Mouse (Mus musculus) lung, embryonic 14.5 days (tissue): ENCODE data around the gene Dnm3. TPM values are rescaled to one million over a fixed set of nuclear protein-coding genes. Genes with fewer than 3 reads are reported as not detected.
A peak's percentile ranks its signal among the peaks of the same experiment; 100 is the strongest.

Experiments
- ATAC-seq: fragments of 200-750 bp; cut with Nextera tagmentation; 2 replicates; pipeline ENCODE4 v1.8.0; 2017; ENCODE audit warnings: mild to moderate bottlenecking, moderate TSS enrichment, moderate library complexity; ENCODE audit not compliant: insufficient read depth
- DNase-seq: peaks from one replicate; pipeline ENCODE4 v3.0.0-alpha.2; 2015
- H3K27ac ChIP-seq: fragments of 300-500 bp; sonication (generic); 2 replicates; pipeline ENCODE4 v1.5.1; 2014; ENCODE audit warnings: low read depth, mild to moderate bottlenecking, moderate library complexity
- H3K27me3 ChIP-seq: fragments of 300-500 bp; sonication (generic); 2 replicates; pipeline ENCODE4 v1.6.1; 2014; ENCODE audit warnings: low read length, control low read depth; ENCODE audit not compliant: insufficient read depth
- H3K36me3 ChIP-seq: fragments of 300-500 bp; sonication (generic); 2 replicates; pipeline ENCODE4 v1.6.1; 2014; ENCODE audit warnings: control low read depth; ENCODE audit not compliant: insufficient read depth
- H3K4me1 ChIP-seq: fragments of 300-500 bp; sonication (generic); 2 replicates; pipeline ENCODE4 v1.6.1; 2014; ENCODE audit warnings: antibody characterized with exemption, control low read depth; ENCODE audit not compliant: insufficient read depth
- H3K4me2 ChIP-seq: fragments of 300-500 bp; sonication (generic); 2 replicates; pipeline ENCODE4 v1.6.1; 2014; ENCODE audit warnings: mild to moderate bottlenecking
- H3K4me3 ChIP-seq: fragments of 300-500 bp; sonication (generic); 2 replicates; pipeline ENCODE4 v1.5.1; 2014; ENCODE audit warnings: low read depth, low read length
- H3K9ac ChIP-seq: fragments of 300-500 bp; sonication (generic); 2 replicates; pipeline ENCODE4 v1.6.1; 2014
- H3K9me3 ChIP-seq: fragments of 300-500 bp; sonication (generic); 2 replicates; pipeline ENCODE4 v1.6.1; 2016; ENCODE audit warnings: low read depth, low read length, control low read depth
- CTCF ChIP-seq: IDR thresholded peaks from 2 replicates; pipeline ENCODE4 v1.5.1; 2016; ENCODE audit warnings: antibody characterized with exemption, low read depth
- WGBS: fragments of 180-500 bp; shearing (Covaris S2); extraction: QIAGEN DNeasy Blood & Tissue Kit; methylation state at CpG from one replicate; pipeline ENCODE4 v1.1.7; 2014; 5-methylcytosine and 5-hydroxymethylcytosine counted together
- polyA plus RNA-seq: library from polyadenylated mRNA; unstranded; fragments of >200 nt; fragmentation: Nextera tagmentation; extraction: Ambion mirVana; gene quantifications from 2 replicates; pipeline ENCODE4 v1.2.1, GENCODE M21; 2014

Gene Dnm3
- polyA plus RNA-seq, 1 experiment from 2014 or later: 2.8 TPM

DNA sequence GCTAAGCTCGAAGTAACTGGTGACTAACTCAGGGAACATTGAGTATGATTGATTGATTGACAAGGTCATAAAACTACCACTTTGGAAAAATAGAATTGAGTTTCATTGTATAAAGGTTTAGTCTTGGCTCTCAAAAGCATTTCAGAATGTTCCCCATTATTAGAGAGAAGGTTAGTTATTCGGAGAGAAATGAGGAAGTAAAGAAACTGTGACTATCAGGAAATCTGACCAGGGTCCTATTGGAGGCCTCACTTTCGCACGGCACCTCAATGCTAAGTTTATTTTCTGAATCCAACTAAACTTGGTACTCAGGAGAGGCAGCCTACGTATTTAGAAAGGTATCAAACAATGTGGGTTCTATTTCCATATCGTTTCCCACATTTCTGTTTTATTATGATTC, 27.8 kb upstream of the Dnm3 start:
- Histone ChIP-seq H3K4me2 (no peak overlapping the region), H3K9ac (no peak overlapping the region), H3K9me3 (no peaks in the 10 kb centered on the region), H3K36me3 (no peaks in the 10 kb centered on the region), H3K27me3 (no peaks in the 10 kb centered on the region), H3K4me3 (no peak overlapping the region), H3K4me1 (no peaks in the 10 kb centered on the region), H3K27ac (no peak overlapping the region)
- no peak for DNase-seq
- no peak for ATAC-seq
- no peak for TF ChIP-seq CTCF
- 80% methylated on average over 6 of the region's 6 CpGs for WGBS

DNA sequence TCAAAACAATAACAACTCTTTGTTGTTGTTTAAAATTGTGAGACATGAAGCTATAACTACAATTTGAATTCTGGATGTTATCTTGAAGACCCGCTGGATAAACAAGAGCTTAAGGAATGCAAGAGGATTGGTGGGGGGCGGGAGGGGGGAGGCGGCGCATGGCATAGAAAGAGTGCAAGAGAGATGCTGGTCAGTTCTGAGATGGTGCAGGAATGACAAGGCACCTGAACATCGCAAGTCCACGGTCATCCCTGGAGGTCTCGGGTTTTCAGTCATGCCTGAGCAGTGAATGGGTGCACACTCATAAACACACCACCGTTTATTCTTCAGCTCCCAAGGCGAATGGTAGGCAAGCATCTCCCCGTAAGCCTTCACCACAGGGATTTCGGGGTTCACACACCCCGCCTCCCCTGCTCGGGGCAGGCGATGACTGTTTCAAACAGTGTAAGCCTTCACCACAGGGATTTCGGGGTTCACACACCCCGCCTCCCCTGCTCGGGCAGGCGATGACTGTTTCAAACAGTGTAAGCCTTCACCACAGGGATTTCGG, 1.2 kb downstream of the Dnm3 start:
- Histone ChIP-seq H3K4me3 (peak overlapping the region; percentile 59), H3K36me3 (no peaks in the 10 kb centered on the region), H3K9ac (no peak overlapping the region; the same call in 1 of the 2 replicates), H3K9me3 (no peaks in the 10 kb centered on the region), H3K4me2 (peak overlapping the region; percentile 99), H3K27me3 (peaks cover 24% of the 10 kb centered on the region), H3K27ac (no peak overlapping the region), H3K4me1 (0 out of 2 replicates have a peak, but pooled peaks cover 3% of the 10 kb centered on the region)
- DNase-seq (no peak), ATAC-seq (peak; percentile 15; the same call in 1 of the 2 replicates)
- 1% methylated on average over 19 of the region's 19 CpGs for WGBS
- TF ChIP-seq CTCF: no peak

DNA sequence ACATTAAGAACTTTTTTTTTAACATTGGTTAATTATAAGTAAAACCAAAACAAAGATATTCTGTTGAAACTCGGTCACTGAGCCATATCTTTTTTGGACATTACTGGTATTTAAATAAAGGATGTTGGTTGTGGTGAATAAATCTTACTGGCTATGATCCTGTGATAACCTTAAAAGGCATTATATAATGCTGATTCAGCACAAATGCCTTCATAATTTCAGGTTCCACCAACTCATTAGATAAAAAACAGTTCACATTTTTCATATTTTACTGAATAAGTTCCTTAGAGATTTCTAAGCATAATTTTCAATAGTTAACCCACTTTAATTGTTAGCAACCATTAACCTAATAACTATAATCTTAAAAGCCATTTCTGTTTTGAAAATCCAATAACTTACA, 4.9 kb downstream of the Dnm3 start:
- H3K4me1 ChIP-seq: 0 out of 2 replicates have a peak, but pooled peaks cover 2% of the 10 kb centered on the region
- H3K27me3 ChIP-seq: peaks cover 24% of the 10 kb centered on the region
- H3K4me3 ChIP-seq: no peak overlapping the region
- no peak overlapping the region for H3K4me2 ChIP-seq
- no peak for TF ChIP-seq CTCF
- H3K36me3 ChIP-seq: no peaks in the 10 kb centered on the region
- H3K27ac ChIP-seq: no peak overlapping the region
- H3K9ac ChIP-seq: no peak overlapping the region
- no peaks in the 10 kb centered on the region for H3K9me3 ChIP-seq
- DNase-seq (no peak), ATAC-seq (no peak)
- WGBS: 69% methylated on average over 1 of the region's 1 CpGs

DNA sequence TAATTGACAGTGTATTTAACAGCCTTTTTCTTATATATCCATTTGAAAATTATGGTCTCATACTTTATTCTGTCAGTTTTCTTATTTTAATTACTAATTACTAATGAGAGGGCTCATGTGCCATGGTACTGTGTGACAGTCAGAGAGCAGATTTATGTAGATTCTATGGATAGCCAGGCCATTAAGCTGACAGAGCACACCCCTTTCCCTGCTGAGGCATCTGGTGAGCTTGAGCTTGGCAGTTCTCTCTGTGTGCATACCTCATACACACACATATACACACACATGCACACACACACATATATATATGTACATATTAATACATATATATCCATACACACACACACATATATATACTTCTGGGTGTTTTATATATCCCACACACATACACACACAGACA, 6.7 kb downstream of the Dnm3 start:
- no peak for ATAC-seq
- no peak for DNase-seq
- Histone ChIP-seq H3K4me2 (no peak overlapping the region), H3K4me1 (no peaks in the 10 kb centered on the region), H3K4me3 (no peak overlapping the region), H3K9me3 (no peaks in the 10 kb centered on the region), H3K27me3 (peaks cover 15% of the 10 kb centered on the region), H3K9ac (no peak overlapping the region), H3K27ac (no peak overlapping the region), H3K36me3 (no peaks in the 10 kb centered on the region)
- TF ChIP-seq CTCF: no peak

DNA sequence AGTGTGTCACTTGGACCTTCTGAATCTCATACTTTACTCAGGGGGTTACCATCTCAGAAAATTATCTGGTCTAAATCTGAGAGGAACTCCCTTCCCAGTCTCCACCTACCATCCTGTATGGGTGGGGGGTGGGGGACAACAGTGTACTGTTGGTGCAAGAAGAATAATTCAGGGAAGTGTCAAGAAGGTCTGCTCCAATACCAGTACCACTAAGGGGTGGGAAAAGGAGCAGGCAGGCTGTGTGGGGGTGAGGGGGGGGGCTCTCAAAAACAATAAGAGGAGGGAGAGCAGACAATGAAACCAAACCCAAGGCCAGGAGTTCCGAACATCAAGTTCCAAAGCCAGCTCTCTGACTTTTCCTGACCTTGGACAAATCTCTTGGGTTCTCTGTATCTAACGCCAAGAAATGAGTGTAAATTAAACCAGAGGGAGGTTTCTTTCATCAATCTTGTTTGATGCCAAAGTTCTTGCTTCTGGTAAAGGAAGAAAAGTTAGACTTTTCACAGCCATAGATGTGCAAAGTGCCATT, 8.0 kb downstream of the Dnm3 start:
- no peak overlapping the region for H3K27ac ChIP-seq
- no peaks in the 10 kb centered on the region for H3K4me1 ChIP-seq
- H3K4me3 ChIP-seq: no peak overlapping the region
- no peaks in the 10 kb centered on the region for H3K9me3 ChIP-seq
- H3K4me2 ChIP-seq: no peak overlapping the region
- TF ChIP-seq CTCF: no peak
- ATAC-seq: no peak
- no peaks in the 10 kb centered on the region for H3K36me3 ChIP-seq
- DNase-seq: no peak
- peaks cover 6% of the 10 kb centered on the region for H3K27me3 ChIP-seq
- WGBS: 52% methylated on average over 2 of the region's 2 CpGs
- no peak overlapping the region for H3K9ac ChIP-seq

DNA sequence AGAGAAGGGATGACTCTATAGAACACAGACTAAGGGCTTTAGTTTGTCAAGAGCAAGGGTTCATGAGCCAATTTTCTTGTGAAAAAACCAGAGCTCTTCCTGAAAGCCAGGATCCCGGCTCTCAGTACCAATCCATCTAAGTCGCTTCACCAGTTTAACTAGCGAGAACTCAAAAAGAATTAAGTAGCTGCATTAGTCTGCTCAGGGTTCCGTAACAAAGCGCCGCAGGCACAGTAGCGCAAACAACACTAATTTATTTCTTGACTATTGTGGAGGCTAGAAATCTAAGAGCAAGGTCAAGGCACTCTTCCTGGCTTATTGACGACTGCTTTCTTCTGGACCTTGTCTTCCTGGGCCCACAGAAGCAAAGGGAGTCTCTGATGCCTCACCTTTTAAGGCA, 14.2 kb downstream of the Dnm3 start:
- H3K27ac ChIP-seq: no peak overlapping the region
- no peaks in the 10 kb centered on the region for H3K27me3 ChIP-seq
- no peak for TF ChIP-seq CTCF
- H3K9ac ChIP-seq: no peak overlapping the region
- H3K4me3 ChIP-seq: no peak overlapping the region
- DNase-seq (no peak), ATAC-seq (no peak)
- H3K9me3 ChIP-seq: no peaks in the 10 kb centered on the region
- no peak overlapping the region for H3K4me2 ChIP-seq
- H3K36me3 ChIP-seq: no peaks in the 10 kb centered on the region
- H3K4me1 ChIP-seq: no peaks in the 10 kb centered on the region
- WGBS: 83% methylated on average over 8 of the region's 8 CpGs

DNA sequence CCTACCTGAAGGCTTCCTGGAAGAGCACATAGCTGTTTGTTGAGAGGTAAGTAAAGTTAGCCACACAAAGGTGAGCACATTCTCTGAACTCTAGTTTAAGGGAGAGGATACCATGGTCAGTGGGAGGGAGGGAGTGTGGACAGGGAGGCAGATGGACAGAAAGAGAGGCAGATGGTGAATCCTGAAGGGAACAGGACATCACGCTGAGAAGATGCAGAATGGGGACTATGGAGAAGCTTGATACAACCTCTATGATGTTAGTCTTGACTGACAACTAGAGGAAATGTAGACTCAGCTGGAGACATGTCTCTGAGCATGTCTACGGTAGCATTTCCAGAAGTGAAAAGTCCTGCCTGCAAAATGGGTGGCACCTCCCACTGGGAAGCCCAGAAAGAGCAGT, 19.1 kb downstream of the Dnm3 start:
- no peaks in the 10 kb centered on the region for H3K4me1 ChIP-seq
- H3K36me3 ChIP-seq: no peaks in the 10 kb centered on the region
- WGBS: 81% methylated on average over 2 of the region's 2 CpGs
- ATAC-seq (no peak), DNase-seq (no peak)
- H3K27me3 ChIP-seq: no peaks in the 10 kb centered on the region
- H3K4me3 ChIP-seq: no peak overlapping the region
- H3K4me2 ChIP-seq: no peak overlapping the region
- H3K27ac ChIP-seq: no peak overlapping the region
- no peak for TF ChIP-seq CTCF
- H3K9me3 ChIP-seq: no peaks in the 10 kb centered on the region
- no peak overlapping the region for H3K9ac ChIP-seq
